Mouse (Mus musculus) C2C12 (cell line): ENCODE measurements around the gene Rgs9. TPM values are rescaled to one million over a fixed set of nuclear protein-coding genes. Genes with fewer than 3 reads are reported as not detected.

Experiments used
- H3K27me3 ChIP-seq: one replicate; pipeline ENCODE4 v1.6.1; 2011; ENCODE audit not compliant: control insufficient read depth, insufficient read depth, insufficient read length
- H3K36me3 ChIP-seq: one replicate; pipeline ENCODE4 v1.6.1; 2011; ENCODE audit not compliant: control insufficient read depth, insufficient read depth
- H3K4me3 ChIP-seq: one replicate; pipeline ENCODE4 v1.5.1; 2011; ENCODE audit warnings: mild to moderate bottlenecking, control low read depth; ENCODE audit not compliant: poor library complexity, insufficient read depth, severe bottlenecking
- H3K79me2 ChIP-seq: one replicate; pipeline ENCODE4 v1.6.1; 2011; ENCODE audit not compliant: control insufficient read depth, insufficient read depth
- H3K79me3 ChIP-seq: one replicate; pipeline ENCODE4 v1.6.1; 2011; ENCODE audit warnings: low read depth, control low read depth
- H3ac ChIP-seq: one replicate; pipeline ENCODE3; 2011; ENCODE audit warnings: low read depth; ENCODE audit not compliant: control insufficient read depth, insufficient read length
- CEBPB ChIP-seq: IDR thresholded peaks from one replicate; pipeline ENCODE4 v1.6.1; 2011; ENCODE audit warnings: low read depth, mild to moderate bottlenecking, control low read depth, moderate library complexity
- CTCF ChIP-seq: IDR thresholded peaks from one replicate; pipeline ENCODE4 v1.5.1; 2011; ENCODE audit not compliant: control insufficient read depth, insufficient read depth, insufficient read length
- FOSL1 ChIP-seq: IDR thresholded peaks from one replicate; pipeline ENCODE4 v1.8.0; 2011; ENCODE audit warnings: mild to moderate bottlenecking, low read length; ENCODE audit not compliant: poor library complexity, insufficient read depth, severe bottlenecking
- MAX ChIP-seq: IDR thresholded peaks from one replicate; pipeline ENCODE4 v1.6.1; 2011; ENCODE audit warnings: mild to moderate bottlenecking, control low read depth
- MYOD1 ChIP-seq: IDR thresholded peaks from one replicate; pipeline ENCODE4 v1.6.1; 2011; ENCODE audit warnings: low read depth; ENCODE audit not compliant: control insufficient read depth, insufficient read length
- MYOG ChIP-seq: IDR thresholded peaks from one replicate; pipeline ENCODE4 v1.6.1; 2011; ENCODE audit not compliant: control insufficient read depth, insufficient read length; ENCODE audit errors: extremely low read depth
- USF1 ChIP-seq: IDR thresholded peaks from one replicate; pipeline ENCODE4 v1.6.1; 2011; ENCODE audit warnings: low read depth, mild to moderate bottlenecking, control low read depth, moderate library complexity
- polyA plus RNA-seq: library from polyadenylated mRNA; unstranded; fragments of >200 nt; fragmentation: generic; extraction: Trizol; gene quantifications from one replicate; pipeline ENCODE4 v1.2.1, GENCODE M21; 2012; ENCODE audit warnings: missing spikeins

Gene Rgs9
- polyA plus RNA-seq, 1 experiment = 0.02 TPM

DNA sequence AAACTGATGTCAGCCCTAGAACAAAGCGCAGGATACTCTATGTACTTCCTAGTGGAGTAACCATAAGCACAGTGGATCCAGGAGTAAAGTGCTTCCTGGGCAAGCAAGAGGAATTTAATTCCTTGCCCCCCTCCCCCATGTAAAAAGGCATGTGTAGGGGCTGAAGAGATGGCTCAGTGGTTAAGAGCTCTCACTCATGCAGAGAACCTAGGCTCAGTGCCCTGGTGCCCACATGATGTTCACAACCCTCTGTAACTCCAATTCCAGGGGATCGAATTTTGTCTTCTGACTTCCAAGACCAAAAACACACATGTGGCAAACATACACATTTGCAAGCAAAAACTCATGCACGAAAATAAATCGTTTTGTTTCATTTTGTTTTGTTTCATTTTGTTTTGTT lies 21.5 kb upstream of the Rgs9 start:
- H3K79me3 ChIP-seq = no peaks in the 10 kb centered on the region
- no peak overlapping the region for H3K4me3 ChIP-seq
- no peak overlapping the region for H3ac ChIP-seq
- no peaks in the 10 kb centered on the region for H3K27me3 ChIP-seq
- no peaks in the 10 kb centered on the region for H3K36me3 ChIP-seq
- no peaks in the 10 kb centered on the region for H3K79me2 ChIP-seq
- TF ChIP-seq CTCF (no peak), MYOG (no peak), FOSL1 (no peak), CEBPB (no peak), MAX (no peak), MYOD1 (no peak), USF1 (no peak)

DNA sequence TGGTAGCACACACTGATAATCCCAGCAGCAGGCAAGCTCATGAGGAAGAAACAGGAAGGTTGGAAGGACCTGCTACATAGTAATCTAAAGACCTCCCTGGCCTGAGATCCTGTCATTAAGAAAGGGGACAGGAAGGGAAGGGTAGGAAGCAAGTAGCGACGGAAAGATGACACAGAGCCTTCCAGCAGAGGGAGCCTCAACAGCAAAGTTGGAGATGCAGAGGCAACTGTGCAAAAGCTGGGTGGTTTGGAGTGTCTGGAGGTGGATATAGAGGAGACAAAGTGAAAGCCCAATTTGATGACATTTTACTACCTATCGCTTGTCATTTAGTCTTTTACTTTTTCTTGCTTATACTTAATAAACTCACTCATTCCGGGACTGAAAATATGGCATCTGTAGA lies 19.0 kb upstream of the Rgs9 start:
- H3K36me3 ChIP-seq = no peaks in the 10 kb centered on the region

DNA sequence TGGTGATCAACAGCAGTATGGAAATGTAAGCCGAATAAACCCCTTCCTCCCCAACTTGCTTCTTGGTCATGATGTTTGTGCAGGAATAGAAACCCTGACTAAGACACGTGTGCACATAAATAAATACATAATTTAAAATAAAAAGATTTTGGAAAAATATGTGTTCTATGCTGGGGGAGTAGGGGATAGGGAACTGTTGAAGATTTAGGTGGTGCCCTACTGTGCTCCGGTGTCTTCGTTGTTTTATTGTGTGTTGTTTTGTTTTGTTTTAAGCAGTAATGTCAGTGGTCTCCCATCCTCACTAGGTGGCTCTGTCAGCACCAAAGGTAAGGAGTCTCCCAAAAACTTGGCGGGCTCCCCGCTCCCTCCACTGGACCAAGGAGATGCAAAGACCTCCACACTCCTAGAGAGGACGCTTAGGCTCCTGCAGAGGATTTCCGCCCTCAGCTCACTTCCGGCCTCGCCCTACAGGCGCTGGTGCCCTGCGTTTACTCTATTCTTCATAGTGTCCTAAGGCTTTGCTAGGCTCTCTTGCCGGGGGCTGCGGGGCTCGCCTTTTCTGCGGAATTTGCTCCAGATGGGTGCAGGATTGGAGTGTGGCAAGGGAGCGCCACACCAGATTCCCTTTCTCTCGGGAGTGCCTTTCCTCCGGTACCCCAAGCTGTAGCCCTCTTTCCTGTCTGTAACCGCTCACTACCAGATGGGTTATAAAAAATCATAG lies 14.1 kb upstream of the Rgs9 start:
- TF ChIP-seq USF1 (no peak), CTCF (no peak), MYOG (no peak), FOSL1 (no peak), MYOD1 (no peak), CEBPB (no peak)
- no peaks in the 10 kb centered on the region for H3K36me3 ChIP-seq

More for the DNA sequence above, 19.0 kb upstream of the Rgs9 start:
- Histone ChIP-seq H3ac (no peak overlapping the region), H3K79me2 (no peaks in the 10 kb centered on the region), H3K27me3 (no peaks in the 10 kb centered on the region), H3K79me3 (no peaks in the 10 kb centered on the region), H3K4me3 (no peak overlapping the region)
- TF ChIP-seq CTCF = peak; percentile 37
- no peak for TF ChIP-seq MYOG

DNA sequence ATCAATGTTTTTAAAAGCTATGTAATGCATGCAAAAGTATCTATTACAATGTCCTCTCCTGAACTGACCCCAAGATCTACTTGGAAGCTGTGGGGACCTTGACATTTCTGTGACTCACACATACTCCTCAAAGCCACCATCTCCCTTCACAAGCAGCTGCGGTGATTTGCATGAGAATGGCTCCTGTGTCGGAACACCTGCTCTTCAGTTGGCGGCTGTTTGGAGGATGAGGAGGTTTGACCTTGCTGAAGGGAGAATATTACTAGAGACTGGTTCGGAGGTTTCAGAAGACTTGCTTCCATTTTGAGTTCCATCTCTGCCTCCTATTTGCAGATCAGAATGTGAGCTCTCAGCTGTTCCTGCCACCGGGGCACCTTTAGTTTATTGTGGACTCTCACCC lies 7.8 kb upstream of the Rgs9 start:
- Histone ChIP-seq H3K4me3 (no peak overlapping the region), H3ac (no peak overlapping the region), H3K79me2 (no peaks in the 10 kb centered on the region), H3K36me3 (no peaks in the 10 kb centered on the region), H3K79me3 (no peaks in the 10 kb centered on the region), H3K27me3 (no peaks in the 10 kb centered on the region)
- no peak for TF ChIP-seq CEBPB
- no peak for TF ChIP-seq FOSL1
- TF ChIP-seq MYOD1 = no peak
- TF ChIP-seq CTCF = no peak

More for the DNA sequence above, 14.1 kb upstream of the Rgs9 start:
- Histone ChIP-seq H3K27me3 (no peaks in the 10 kb centered on the region), H3K79me3 (no peaks in the 10 kb centered on the region), H3ac (no peak overlapping the region), H3K4me3 (peak overlapping the region; percentile 15), H3K79me2 (no peaks in the 10 kb centered on the region)

DNA sequence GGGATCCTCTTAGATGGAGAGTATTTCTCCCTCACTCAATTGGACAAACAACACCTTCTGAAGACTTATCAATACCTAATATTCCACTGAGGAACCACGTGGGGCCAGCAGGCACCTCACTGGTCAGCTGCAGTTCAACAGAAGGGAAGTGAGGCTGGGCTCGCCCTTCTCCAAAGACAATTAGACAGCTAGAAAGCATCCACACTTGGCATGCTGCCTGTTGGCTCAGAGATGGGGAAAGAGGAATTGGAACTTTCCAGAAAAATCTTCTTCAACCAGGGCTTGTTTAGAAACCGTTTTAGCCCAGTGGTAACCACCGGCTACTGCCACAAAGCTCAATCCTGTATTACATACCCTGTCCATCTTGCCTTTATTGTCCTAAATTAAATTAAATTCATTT lies 4.4 kb upstream of the Rgs9 start:
- no peak for TF ChIP-seq USF1
- TF ChIP-seq MYOG = no peak
- TF ChIP-seq FOSL1 = no peak
- TF ChIP-seq CTCF = no peak
- no peak for TF ChIP-seq MAX
- no peak for TF ChIP-seq MYOD1
- no peak for TF ChIP-seq CEBPB
- Histone ChIP-seq H3K36me3 (no peaks in the 10 kb centered on the region), H3K79me2 (no peaks in the 10 kb centered on the region), H3K27me3 (no peaks in the 10 kb centered on the region), H3K4me3 (no peak overlapping the region), H3K79me3 (no peaks in the 10 kb centered on the region), H3ac (no peak overlapping the region)

DNA sequence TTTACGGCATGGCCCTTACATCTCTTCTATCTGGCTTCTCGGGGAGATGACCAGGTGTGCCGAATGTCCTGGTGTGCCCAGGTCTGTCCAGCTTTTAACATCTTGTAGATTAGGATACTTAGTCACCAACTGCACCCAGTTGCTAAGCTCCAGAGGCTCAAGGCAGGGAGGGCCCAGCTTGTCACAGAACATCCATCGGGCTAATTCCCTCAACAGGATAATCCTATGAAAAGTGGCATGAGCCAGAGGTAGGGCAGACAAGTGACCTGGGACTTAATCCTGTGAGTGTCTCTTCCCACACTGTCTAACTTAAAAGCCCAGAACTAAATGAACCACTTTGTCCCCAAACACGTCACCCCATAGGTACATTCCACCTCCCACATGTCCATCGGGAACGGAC lies 898 bp downstream of the Rgs9 start:
- peaks cover 4% of the 10 kb centered on the region for H3K27me3 ChIP-seq
- no peaks in the 10 kb centered on the region for H3K36me3 ChIP-seq
- TF ChIP-seq FOSL1 (no peak), MYOG (no peak), CTCF (no peak), USF1 (no peak), CEBPB (no peak), MYOD1 (no peak), MAX (no peak)
- no peak overlapping the region for H3K4me3 ChIP-seq
- H3ac ChIP-seq = no peak overlapping the region
- no peaks in the 10 kb centered on the region for H3K79me2 ChIP-seq
- no peaks in the 10 kb centered on the region for H3K79me3 ChIP-seq
